Mouse (Mus musculus) CD4-positive helper T cell, adult 2 months (primary cell): ENCODE measurements around the gene Nes.

Experiments used
- DNase-seq: peaks from one replicate; pipeline ENCODE4 v3.0.0-alpha.2; 2012; ENCODE audit warnings: low read depth, missing footprints, low spot score

Nes gene

DNA sequence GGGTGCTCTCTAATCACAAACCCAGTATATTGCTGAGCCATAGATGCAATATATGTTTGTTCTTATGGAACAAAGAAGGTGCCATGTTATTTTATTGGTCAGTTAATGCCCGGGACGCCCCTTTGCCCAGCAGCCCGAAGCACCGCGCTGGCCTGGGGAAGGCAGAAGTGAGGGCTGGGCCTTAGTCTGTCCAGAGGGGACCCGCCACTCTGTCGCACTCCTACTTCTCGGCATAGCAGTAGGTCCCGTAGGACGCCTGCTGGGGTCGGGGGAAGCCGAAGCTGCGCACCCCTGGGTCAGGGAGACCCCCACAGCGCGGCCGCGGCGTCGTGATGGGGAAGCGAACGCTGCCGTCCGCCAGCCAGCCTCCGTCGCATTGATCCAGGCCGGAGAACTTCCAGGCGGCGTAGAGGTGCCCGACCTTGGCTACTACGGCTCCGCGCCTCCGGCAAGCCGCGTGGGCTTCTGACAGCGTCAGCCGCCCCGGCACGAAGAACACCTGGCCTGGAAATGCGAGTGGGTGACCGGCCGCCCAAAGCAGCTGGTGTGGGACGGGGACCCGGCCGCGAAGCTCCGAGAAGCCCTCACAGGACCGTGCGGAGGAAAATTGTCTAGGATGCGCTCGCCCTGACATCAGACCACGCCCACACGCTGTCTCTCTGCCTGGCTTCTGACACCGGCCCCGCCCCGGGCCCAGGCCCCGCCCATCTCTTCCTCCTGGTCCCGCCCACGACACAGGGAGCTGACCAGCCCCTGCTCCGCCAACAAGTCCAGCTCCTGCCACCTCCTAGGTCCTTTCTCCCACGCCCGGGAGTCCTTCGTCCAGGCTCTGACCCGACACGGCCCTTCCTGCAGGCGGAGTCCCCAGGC is 51.7 kb downstream of the Nes start:
- peak; percentile 85 for DNase-seq

GRCm38 (mm10) chr3:88023192-88024074 is 52.6 kb downstream of the Nes start:
- DNase-seq: peak; percentile 8

- DNase-seq: no peak
Measured at GRCm38 (mm10) chr3:88026823-88027222, 55.9 kb downstream of the Nes start.

GRCm38 (mm10) chr3:88027434-88028186 is 56.7 kb downstream of the Nes start, which contains the start of gene Hapln2:
TSS of gene Hapln2 (minus strand) at chr3:88027583.
- DNase-seq: peak; percentile 8
